ENCODE assay signal across 26 mouse cellular contexts in the genomic region with DNA sequence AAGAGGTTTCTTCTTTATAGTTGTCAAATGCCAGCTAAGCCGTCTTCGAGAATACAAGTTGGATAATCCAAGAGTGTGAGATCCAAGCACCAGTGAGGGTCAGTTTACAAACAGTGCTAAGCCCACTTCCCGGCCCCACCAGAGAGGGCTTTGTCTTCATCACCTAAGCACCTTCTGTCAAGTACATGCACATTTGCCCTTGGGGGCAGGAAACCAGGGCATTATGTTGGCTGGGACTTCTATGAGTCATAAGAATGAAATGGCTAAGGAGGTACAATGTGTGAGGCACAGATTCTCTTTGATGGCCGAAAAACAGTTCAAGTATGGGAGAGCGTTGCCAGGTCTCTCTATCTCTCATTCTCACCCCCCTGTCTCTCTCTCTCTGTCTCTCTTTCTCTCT.
DNase-seq lines count a peak whose midpoint lies in the region; ATAC-seq and TF ChIP-seq lines count a peak whose summit lies in the region.
"Had no signal": no experiment of that assay in that cellular context is flagged by ENCODE, and none has a peak within 500 bp of the region (broad histone marks: within the 10 kb centered on the region; RNA-seq: fewer than 3 reads in every experiment).

No protein-coding gene starts in this region.

- no peak overlapping the region for H3K9ac ChIP-seq in forebrain, embryonic 12.5 days
- no peak overlapping the region for H3K9ac ChIP-seq in forebrain, postnatal 0 days
- H3K9ac ChIP-seq: embryonic facial prominence, embryonic 12.5 days; liver, embryonic 14.5 days; lung, embryonic 15.5 days; midbrain, embryonic 13.5 days had no signal

- no peaks in the 10 kb centered on the region for H3K27me3 ChIP-seq in forebrain, embryonic 12.5 days
- H3K27me3 ChIP-seq in forebrain, postnatal 0 days (ENCODE audit: insufficient read depth, low read length): no peaks in the 10 kb centered on the region
- H3K27me3 ChIP-seq: CH12.LX; embryonic facial prominence, embryonic 12.5 days; lung, embryonic 15.5 days; midbrain, embryonic 13.5 days had no signal

- no peak for ATAC-seq in forebrain, embryonic 12.5 days (ENCODE audit: low FRiP score)
- ATAC-seq in forebrain, postnatal 0 days: no peak
- ATAC-seq: hindbrain, embryonic 16.5 days; midbrain, embryonic 13.5 days had no signal

- TF ChIP-seq CTCF in forebrain, postnatal 0 days (IDR thresholded peaks at IDR 0.05; ENCODE audit: low read depth): no peak

- no peak overlapping the region for H3K4me2 ChIP-seq in forebrain, embryonic 12.5 days
- no peak overlapping the region for H3K4me2 ChIP-seq in forebrain, postnatal 0 days (ENCODE audit: low read depth)
- H3K4me2 ChIP-seq: embryonic facial prominence, embryonic 12.5 days; lung, embryonic 15.5 days; midbrain, embryonic 13.5 days had no signal

- no peaks in the 10 kb centered on the region for H3K36me3 ChIP-seq in forebrain, embryonic 12.5 days (replicated peaks)
- H3K36me3 ChIP-seq in forebrain, postnatal 0 days (ENCODE audit: insufficient read depth): no peaks in the 10 kb centered on the region
- H3K36me3 ChIP-seq: embryonic facial prominence, embryonic 12.5 days; hindbrain, embryonic 10.5 days; lung, embryonic 15.5 days; midbrain, embryonic 13.5 days had no signal

- WGBS in forebrain, embryonic 12.5 days: 55% methylated on average over 5 of the region's 5 CpGs
- 48% methylated on average over 5 of the region's 5 CpGs for WGBS in forebrain, postnatal 0 days

- peaks cover 26% of the 10 kb centered on the region for H3K4me1 ChIP-seq in forebrain, embryonic 12.5 days
- peaks cover 2% of the 10 kb centered on the region; the same call in 1 of the 2 replicates for H3K4me1 ChIP-seq in forebrain, postnatal 0 days (ENCODE audit: insufficient read depth)

- no peaks in the 10 kb centered on the region for H3K9me3 ChIP-seq in forebrain, embryonic 12.5 days
- H3K9me3 ChIP-seq in forebrain, postnatal 0 days (ENCODE audit: low read length): no peaks in the 10 kb centered on the region
- H3K9me3 ChIP-seq: embryonic facial prominence, embryonic 12.5 days; hindbrain, embryonic 10.5 days; lung, embryonic 15.5 days; midbrain, embryonic 13.5 days had no signal

- H3K27ac ChIP-seq in forebrain, embryonic 12.5 days: 0 out of 2 replicates have a peak overlapping the region, but pooled peaks have one; percentile 42
- H3K27ac ChIP-seq in forebrain, postnatal 0 days (ENCODE audit: low read depth, low read length): no peak overlapping the region
- H3K27ac ChIP-seq: embryonic facial prominence, embryonic 12.5 days; hindbrain, embryonic 10.5 days; liver, embryonic 14.5 days; lung, embryonic 15.5 days; macrophage; midbrain, embryonic 13.5 days had no signal

- no peak for DNase-seq in forebrain, postnatal 0 days
- DNase-seq in 3134 (ENCODE audit: extremely low read depth, insufficient read length, low spot score): peak; percentile 55
- peak; percentile 69 for DNase-seq in Muller cell, postnatal 12 days (ENCODE audit: inconsistent ontology term)
- peak; percentile 3 for DNase-seq in adrenal gland, postnatal 14 days
- DNase-seq in left cerebral cortex, adult 8-10 months (ENCODE audit: low spot score in 2 of 2): no peak
- no peak for DNase-seq in embryo, embryonic 10.5 days (ENCODE audit: low spot score)
- DNase-seq: cerebellum, adult 11 months; cerebellum, adult 9-10 months; cerebellum, postnatal 36 days; embryo, embryonic 11 days; gastrocnemius, postnatal 10 days; heart, postnatal 14 days; kidney, adult 2 months; kidney, postnatal 36 days; liver; thymus, adult 2 months; thymus, postnatal 36 days had no signal

- H3K4me3 ChIP-seq in forebrain, embryonic 12.5 days (replicated peaks): no peak overlapping the region
- H3K4me3 ChIP-seq in forebrain, postnatal 0 days (ENCODE audit: low read depth, low read length): no peak overlapping the region
- H3K4me3 ChIP-seq: embryonic facial prominence, embryonic 12.5 days; hindbrain, embryonic 10.5 days; lung, embryonic 15.5 days; midbrain, embryonic 13.5 days had no signal

Comparison
In these comparisons a context has a peak if more than half of its experiments do, and no peak if none do; other contexts are left out.
1. DNase-seq: peak in 3134 (single experiment), Muller cell, postnatal 12 days (single experiment) and adrenal gland, postnatal 14 days (single experiment); none in forebrain, postnatal 0 days (single experiment), left cerebral cortex, adult 8-10 months (0 of 2) and embryo, embryonic 10.5 days (single experiment).